Mouse (Mus musculus): Measurements from ENCODE around the gene Hspa12a.

Hspa12a gene

DNA sequence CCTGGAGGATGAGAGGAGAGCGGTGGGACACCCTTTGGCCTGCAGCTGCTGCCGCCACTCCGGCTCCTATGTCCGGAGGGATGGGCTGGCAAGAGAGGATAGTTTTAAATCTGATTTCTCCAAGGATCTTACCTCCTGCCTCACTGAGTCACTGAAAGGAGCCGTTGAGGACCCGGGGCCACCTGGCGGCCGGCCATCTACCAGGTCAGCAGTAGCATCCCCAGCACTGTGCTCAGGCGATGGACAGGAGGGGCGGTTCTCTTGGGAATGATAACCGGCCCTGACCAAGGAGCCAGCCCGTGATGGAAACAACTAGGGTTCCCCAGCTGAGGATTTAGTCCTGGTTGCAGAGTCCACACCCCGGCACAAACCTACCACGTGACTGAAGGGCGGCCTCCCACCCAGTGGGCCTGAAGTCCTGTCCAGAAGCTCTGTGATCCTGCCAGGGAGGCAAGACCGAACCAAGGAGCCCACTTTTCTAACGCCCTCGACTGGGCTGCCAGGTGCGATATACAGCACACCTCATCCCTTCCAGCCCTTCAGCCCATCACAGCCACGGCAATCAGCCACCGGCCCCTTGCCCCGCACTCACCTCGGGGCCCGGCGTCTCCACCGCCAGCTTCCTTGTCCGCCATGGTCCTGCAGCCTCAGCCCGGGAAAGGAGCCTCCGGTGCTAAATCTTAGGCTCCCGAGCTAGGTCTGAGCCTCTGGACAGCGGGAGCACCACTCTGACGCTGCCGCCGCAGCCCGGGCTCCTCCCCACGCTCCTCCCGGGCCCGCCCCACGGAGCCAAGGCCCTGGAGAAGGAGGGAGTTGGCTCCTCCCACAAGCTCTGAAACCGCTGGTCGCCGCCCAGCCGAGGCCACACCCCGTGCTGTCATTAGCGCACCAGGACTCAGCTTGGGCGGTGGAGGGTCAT, 82.9 kb downstream of the Hspa12a start:
- DNase-seq (ENCODE audit: low read depth, low spot score) = peak; percentile 83

DNA sequence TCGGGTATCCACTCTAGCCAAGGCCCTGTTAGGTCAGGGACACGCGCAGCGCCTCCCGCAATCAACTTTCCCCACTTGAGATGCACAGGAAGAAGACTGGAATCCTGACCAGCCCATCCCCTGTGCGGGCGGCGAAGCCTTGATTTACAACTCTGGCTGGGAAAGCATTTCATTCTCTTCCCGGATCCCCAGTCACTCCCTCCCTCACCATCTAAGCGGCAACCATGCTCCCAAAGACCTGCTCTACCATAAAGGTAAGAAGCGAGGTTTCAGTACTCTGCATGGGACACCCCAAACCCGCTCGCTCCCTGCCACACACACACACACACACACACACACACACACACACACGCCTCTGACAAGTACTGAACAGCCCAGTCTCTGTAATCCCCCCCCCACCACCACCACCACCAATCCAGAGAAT, 83.6 kb downstream of the Hspa12a start:
- no peak for DNase-seq (ENCODE audit: low read depth, low spot score)

DNA sequence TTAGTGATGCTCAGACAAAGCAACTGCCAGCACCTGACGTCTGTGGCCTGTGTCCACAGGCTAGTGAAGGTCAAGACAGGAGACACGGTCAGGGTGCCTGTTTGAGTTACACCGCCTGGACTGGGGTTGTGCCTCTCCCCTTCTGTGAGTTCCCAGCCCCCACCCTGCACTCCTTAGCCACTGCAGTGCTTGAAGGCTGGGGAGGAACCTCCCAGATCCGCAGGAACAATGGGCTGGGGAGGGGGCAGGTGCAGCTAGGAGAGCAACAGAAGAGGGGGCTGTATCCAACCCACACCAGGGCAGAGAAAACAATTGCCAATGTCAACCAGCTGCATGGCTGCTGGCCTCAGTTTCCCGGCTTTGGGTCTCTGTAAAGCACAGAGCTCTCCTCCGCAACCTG, 84.1 kb downstream of the Hspa12a start:
- DNase-seq (ENCODE audit: low read depth, low spot score) = no peak

DNA sequence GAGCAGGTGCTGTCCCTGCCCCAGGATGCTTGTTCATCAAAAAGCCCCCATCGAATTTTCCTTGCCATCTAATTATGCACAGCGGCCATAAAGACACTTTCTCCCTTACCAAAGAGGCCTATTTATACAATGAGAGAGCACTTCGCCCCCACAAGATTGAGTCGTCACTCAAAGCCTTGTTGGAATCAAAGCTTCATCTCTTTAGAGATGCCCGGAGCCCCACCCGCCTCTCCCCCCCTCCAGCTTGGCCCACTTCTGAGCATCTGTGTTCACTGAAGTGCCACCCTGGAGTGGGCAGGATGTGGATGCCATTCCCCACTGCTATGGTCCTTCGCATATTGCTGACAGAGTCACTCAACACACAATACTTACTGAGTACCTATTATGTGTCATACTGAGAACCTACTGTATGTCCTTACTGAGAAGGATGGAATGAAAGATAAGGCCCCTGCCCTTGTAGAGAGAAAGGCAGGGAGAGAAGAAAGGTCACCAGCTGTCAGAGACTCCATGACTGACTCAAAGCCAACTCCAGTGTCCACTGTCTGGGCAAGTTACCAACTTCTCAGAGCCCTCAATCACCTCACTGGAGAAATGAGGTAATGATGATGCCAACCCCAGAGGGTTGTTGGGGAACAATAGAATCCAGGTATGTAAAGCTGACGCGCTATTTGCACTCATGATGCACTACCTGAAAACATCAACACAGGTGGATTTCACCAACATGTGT, 87.2 kb downstream of the Hspa12a start:
- DNase-seq (ENCODE audit: low read depth, low spot score) = no peak

DNA sequence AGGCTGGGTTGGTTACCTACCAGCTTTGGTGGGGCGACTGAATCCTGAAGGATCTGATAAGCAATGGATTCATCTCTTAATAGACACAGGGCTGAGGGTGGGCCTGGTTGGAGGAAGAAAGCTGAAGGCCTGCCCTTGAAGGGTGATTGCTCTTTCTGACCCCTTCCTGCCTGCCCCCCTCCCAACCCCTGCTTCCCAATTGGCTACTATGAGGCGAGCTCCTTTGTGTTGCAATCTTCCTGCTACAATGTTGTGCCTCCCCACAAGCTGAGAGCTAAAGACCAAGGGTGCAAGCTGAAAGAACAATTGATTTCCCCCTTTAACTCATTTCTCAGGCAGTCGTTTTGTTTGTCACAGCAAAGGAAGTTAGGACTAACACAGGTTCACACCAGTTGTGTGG, 88.6 kb downstream of the Hspa12a start:
- DNase-seq (ENCODE audit: low read depth, low spot score) = no peak

DNA sequence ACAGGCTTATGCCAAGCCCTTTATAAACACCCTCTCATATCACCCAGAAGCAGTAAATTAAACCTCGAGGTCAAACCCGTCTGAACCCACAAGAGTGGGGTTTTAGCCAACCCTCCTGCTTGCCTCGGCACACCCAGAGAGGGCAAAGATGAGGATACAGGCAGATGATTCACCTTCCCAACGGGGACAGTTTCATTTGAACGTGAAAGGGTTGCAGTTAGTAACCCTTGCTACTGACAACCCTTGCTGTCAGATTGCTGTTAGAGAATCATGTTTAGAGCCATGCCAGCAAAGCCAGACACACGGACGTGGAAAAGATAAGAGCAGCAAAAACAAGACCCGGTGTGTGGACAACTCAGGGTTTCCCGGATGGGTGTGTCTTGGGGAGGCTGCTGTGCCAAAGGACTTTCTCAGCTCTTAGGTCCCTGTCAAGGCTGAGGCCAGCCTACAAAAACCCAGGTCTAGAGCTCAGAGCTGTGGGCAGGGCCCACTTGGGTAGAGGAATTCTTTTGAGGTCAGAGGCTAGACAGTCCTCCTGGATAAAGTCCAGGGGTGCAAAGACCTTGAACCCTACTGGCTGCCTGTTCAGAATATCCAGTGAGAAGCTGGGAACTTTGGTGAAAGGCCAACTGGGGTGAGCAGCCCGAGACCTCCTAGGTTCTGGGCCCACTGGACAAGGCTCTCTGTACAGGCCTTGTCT, 90.3 kb downstream of the Hspa12a start:
- no peak for DNase-seq (ENCODE audit: low read depth, low spot score)

DNA sequence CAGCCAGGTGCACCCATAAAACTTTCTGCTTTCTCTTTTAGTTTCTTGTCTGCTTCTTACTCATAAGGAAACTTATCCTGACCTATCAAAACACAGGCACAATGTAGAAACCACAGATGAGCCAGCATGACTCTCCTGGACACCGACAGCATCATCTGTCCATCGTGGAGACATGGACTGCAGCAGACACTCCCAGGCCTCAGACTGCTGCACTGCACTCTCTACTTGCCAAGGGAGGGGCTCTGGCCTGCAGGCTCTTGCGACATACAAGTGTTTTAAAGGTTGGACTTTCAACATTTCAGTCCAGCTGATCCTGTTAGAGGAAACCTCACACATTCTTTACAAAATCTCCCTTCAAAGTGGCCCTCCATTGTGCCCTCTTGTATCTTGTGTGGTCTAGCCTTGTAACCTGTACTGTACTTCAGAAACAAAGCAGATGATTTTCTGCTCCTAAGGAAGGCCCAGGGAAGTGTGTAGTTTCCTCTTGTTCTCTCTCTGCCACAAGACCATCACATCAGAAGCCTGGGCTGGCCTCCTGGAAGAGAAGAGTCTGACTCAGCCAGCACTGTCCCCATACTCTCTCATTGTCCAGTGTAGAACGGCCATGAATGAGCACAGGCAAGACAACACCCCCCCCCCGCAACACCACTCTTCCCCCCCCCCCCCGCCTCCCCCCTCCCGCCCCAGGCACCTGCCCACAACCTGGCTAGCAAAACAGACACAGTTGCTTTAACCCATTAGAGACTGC, 92.6 kb downstream of the Hspa12a start:
- DNase-seq (ENCODE audit: low read depth, low spot score) = no peak

DNA sequence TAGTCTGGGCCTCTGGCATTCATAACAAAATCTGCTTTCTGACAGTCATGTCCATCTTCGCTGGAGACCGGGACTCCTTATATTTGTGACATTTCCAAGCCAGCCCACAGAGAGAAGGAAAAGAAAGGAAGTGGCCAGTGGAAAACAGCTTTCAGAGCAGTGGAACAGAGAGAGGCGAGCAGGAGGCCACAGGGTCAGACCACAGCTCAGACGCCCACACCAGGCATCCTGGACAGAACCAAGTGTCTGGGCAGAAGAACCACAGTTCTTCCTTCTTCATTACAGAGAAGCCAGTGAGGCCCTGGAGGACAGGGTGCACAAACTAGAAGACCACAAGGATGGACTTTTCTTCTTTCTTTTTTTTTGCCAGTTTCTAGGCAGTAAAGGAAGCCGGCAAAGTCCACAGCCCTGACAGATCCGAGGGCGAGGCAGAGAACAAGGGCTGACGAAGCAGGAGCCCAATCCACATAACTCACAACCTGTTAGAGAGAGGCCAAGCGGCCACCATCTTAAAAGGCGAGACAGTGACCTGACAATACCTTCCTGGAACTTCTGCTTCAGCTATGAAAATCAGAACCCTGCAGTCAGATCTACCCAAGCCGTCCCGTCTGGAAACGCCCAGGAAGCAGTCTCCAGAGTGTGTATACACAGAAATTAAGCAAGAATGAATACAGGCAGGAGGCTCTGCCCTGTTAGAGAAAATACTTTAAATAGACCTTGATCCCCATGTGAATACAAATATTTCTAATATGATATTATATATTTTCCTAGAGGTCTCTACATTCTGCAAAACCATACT, 93.9 kb downstream of the Hspa12a start:
- no peak for DNase-seq (ENCODE audit: low read depth, low spot score)

DNA sequence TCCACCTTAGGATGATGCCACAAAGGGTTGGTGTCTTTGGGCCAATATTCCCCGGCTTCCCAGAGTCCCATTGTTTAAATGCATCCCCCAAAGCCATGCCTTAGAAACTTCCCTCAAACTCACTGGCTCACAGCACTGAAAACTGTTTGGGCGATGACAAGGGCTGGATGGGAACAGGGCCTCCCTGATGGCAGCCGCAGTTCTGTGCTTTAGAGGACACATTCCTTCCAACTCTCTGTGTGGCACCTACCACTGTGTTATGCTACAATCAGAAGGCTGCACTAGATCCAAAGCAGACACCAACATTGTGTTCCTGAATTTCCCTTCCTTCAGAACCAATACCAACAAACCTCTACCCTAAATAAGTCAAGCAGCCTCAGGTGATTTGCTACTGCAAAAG, 99.8 kb downstream of the Hspa12a start:
- no peak for DNase-seq (ENCODE audit: low read depth, low spot score)

DNA sequence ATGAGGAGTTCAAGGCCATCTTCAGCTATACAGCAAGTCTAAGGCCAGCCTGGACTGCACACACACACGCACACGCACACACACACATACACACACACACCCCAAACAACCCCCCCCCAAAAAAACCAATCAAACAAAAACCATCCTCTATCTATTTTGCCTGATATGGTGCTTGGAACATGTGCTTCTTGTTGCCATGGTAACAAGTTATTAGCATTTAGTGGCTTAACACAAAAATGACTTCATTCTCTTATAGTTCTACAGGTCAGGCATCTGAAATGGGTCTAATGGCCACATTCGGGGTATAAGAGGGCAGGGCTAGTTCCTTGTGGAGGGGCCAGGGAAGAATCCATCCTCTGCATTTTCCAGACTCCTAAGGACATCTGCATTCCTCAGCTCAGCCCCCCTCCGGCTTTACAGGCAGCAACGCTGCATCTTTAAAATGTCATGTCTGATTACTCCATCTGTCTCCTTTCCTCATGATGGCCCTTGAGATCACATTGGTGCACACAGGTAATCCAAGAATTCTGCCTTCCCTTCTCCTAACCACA, 102.7 kb downstream of the Hspa12a start:
- no peak for DNase-seq (ENCODE audit: low read depth, low spot score)

DNA sequence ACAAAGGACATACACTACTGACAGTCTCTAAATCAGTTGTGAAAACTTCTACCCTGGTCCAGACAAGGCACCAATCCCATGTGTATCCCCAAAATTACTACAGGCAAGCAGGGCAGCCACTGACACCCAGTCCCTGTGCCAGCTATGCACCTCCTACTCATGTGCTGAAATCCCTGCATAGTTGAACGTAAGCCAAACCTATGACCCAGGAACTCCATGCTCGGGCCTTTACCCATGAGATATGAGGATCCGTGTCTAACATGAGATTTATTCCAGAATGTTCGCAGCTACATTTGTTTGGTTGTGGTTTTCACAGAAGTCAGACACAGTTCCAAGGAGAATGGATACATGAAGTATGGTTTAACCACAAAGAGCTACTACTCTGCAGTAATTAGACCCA, 103.6 kb downstream of the Hspa12a start:
- no peak for DNase-seq (ENCODE audit: low read depth, low spot score)

DNA sequence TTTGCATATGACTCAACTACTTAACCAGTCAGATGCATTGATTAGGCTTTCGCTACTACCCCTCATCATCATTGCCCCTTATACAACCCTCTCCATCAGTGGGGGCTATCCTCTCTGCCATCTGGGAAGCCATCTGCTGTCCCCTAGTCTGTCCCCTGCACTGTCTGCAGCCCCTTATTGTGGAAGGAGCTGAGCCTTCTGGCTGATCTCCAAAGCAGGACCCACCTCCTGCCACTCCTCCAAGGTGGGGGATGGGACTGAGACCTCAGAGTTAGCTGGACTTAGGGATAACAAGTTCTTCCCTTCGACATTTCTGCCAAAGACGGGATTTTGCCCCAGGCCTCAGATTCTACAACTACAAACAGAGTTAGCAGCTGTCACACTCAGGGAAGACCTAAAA, 104.1 kb downstream of the Hspa12a start:
- DNase-seq (ENCODE audit: low read depth, low spot score) = no peak

DNA sequence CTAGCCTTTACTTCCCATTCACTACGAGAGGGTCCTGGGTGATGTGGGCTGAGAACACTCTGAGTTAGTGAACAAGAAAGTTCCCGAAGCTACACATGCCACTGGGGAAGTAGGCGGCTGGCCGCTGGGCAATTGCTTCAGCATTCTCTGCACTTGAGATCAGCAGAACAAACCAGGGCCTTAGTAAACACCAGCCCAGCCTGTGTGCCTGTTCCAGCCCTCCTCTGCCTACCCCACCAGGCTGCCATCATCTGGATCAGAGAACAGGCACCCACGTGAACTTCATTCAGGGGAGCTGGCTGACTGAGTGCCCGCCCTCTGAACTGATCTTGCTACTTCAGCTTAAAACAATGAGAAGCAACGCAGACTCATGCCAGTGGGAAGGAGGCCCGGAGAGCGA, 104.7 kb downstream of the Hspa12a start:
- no peak for DNase-seq (ENCODE audit: low read depth, low spot score)

DNA sequence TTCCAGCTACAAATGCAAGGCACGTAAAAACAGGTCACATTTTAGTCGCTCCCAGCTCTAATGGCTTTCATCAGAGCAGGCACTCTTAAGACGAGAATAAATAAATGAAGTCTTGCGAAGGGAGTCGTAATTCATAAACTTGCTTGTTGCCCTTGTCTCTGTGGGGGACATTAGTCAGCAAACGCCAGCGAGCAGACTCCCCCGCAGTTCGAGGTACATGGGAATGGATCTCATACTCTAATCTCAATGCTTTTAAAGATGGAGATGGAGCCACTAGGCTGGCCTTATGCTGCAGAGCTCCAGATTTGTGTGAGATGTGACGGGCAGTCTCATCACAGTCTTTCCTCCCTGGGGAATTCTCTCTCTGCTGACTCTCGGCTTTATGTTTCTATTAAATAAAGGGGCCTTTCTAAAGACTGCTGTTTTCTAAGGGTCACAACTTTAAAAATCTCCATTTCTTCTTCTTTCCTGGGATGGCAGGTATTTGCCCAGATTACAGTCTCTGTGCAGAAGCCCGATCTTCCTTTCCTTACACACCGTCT, 109.7 kb downstream of the Hspa12a start:
- DNase-seq (ENCODE audit: low read depth, low spot score) = no peak

DNA sequence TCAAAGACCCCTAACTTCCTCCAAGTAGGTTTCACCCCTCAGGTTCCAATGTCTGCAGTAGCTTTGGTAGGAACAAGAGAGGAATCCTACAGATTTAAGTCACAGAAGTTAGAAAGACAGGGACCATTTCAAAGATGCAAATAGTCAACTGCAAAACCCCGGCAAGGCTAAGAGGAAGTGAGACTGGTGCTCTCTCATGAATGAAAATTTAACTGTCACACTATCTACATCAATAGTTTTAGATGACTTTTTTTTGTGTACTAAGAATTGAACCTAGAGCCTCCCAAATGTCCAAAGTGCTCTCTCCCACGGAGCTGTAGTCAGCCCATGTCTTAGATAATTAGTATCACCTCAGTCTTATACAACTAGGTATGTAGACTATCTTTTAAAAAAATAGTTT, 110.5 kb downstream of the Hspa12a start:
- no peak for DNase-seq (ENCODE audit: low read depth, low spot score)

DNA sequence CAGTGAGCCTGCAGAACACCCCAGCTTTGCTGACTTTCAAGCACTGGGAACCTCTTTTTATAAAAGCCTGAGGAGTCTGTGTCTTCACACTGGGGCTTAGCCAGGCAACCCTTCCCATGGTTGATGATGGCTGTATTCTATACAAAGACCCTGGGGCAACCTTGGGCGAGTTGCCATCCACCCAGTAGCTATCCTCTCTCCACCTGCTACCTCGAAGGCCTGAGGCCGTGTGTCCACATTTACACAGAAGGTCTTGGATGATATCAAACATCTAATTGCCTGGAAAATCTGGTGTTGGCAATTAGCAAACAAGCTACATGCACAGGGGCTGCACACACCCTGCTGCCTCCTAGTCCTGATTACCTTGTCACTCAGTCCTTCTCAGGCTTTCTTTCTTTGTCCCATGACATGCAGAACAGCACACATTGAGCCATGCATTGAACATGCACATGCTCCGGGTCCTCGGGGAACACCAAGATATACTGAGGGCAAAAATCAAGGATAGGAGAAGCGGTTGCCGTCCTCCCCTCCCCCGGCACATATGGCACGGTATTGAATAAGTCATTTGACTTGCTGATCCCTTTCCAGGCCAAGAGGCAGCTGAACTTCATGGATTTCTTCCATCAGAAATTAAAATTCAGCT, 112.1 kb downstream of the Hspa12a start:
- DNase-seq (ENCODE audit: low read depth, low spot score) = no peak

DNA sequence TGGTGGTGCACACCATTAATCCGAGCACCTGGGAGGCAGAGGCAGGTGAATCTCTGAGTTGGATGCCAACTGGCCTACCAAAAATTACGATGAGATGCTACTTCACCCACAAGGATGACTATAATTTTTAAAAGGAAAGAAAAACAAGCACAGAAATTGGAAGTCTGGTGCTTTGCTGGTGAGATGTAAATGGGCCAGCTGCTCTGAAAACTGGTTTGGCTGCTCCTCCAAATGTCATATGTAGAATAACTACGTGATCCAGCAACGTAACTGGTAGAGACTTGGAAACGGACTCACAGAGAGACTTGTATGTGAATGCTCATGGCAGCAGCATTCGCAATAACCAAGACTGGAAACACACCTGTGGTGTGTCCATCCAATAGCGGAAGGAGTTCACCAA, 113.3 kb downstream of the Hspa12a start:
- no peak for DNase-seq (ENCODE audit: low read depth, low spot score)

DNA sequence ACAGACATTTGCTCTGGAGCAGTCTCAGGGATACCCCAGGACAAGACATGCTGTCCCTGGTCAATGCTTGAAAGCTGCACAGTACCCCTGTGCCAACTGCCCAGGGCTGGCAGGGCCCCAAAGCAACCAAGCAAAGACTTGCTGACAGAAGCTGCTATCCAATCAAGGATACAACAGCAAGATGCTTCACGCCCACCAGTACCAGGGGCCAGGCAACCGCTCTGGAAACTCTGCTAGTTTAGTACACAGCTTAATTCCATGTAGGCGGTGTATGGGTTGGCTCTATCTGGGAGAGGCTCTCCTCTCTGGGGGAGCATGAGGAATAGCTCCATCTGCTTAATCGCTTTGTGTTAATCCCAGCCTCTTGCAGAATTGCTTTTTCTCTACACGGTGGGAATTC, 113.9 kb downstream of the Hspa12a start:
- no peak for DNase-seq (ENCODE audit: low read depth, low spot score)

DNA sequence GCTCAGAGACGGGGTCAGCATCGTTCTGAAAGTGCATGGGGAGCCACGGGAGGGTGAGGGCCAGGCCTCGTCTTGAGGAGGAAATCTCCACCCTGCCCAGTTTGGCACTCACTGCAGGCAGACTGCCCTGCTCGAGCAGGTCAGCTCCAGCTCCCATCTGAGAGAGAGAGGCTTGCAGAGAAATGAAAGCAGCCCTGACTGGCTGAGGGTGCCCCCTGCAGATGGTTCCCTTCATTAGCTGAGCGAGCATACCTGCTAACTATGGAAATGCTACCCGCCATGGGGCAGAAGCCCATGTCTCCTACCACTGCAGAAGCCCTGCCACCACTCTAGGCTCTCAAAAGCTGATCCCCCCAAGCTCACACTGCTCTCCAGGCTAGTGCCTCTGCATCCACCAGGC, 115.8 kb downstream of the Hspa12a start:
- DNase-seq (ENCODE audit: low read depth, low spot score) = no peak

DNA sequence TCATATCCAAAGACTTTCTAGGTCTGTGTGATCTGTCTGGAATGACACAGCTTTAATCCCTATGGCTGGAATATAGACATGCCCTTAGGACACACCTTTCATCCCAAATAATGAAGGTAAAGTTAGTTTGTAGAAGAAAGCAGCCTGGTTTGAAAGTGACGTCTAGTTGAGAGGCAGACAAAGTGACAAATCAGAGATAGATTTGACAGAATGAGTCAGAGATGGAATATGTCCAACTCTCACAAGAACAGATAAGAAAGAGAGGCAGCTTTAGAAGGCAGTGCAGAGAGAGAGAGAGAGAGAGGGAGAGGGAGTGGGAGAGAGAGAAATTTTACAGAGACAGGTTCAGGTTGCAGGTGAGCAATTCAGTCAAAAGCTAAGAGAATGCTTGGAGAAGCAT, 119.1 kb downstream of the Hspa12a start:
- DNase-seq (ENCODE audit: low read depth, low spot score) = no peak

Data from forelimb bud, embryonic 11.5 days (tissue).